Mouse (Mus musculus) adrenal gland, postnatal 25 days (tissue): ENCODE results near the gene Rab3gap1. TPM values are rescaled to one million over a fixed set of nuclear protein-coding genes. Genes with fewer than 3 reads are reported as not detected.

Experiments
- DNase-seq: peaks from one replicate; pipeline ENCODE4 v3.0.0; 2021; ENCODE audit warnings: mixed read lengths
- total RNA-seq: library from RNA; stranded (reverse); gene quantifications from 2 replicates; pipeline ENCODE4 v1.2.3, GENCODE M21; 2021

Rab3gap1 gene
- total RNA-seq, 1 experiment from 2014 or later, result 53.7 TPM

- no peak for DNase-seq
Measured at GRCm38 (mm10) chr1:127983274-127983993, 114.9 kb downstream of the Rab3gap1 start.

- DNase-seq, result no peak
Measured at GRCm38 (mm10) chr1:127985391-127985790, 116.8 kb downstream of the Rab3gap1 start.

GRCm38 (mm10) chr1:127988246-127988645, 119.7 kb downstream of the Rab3gap1 start:
- DNase-seq, result no peak

- DNase-seq, result no peak
Measured at GRCm38 (mm10) chr1:127989387-127989786, 120.8 kb downstream of the Rab3gap1 start.

- peak; percentile 18 for DNase-seq
Measured at GRCm38 (mm10) chr1:127989876-127990731, 121.5 kb downstream of the Rab3gap1 start.

Other genes starting within 250 kb of the Rab3gap1 start
- gene Tmem163, start 189.2 kb upstream of the Rab3gap1 start, total RNA-seq, result not detected in 2 replicates
- not detected in 2 replicates for gene Acmsd, start 139.4 kb upstream of the Rab3gap1 start, total RNA-seq
- 49.4 and 56.7 TPM in 2 replicates for gene Ccnt2, start 94.6 kb upstream of the Rab3gap1 start, total RNA-seq
- 0.15 TPM in 1 of 2 replicates, not detected in the other for gene Map3k19, start 13.7 kb upstream of the Rab3gap1 start, total RNA-seq
- 5.0 and 7.9 TPM in 2 replicates for gene Zranb3, start 234.3 kb downstream of the Rab3gap1 start, total RNA-seq
- gene R3hdm1, start 234.5 kb downstream of the Rab3gap1 start, total RNA-seq, result 79.0 and 90.1 TPM in 2 replicates